Mouse (Mus musculus): Measurements from ENCODE around the gene A930033H14Rik.

Gene A930033H14Rik

GRCm38 (mm10) chr10:69237781-69238180, 24.9 kb upstream of the A930033H14Rik start:
- ATAC-seq (ENCODE audit: insufficient number of reproducible peaks, low FRiP score, low TSS enrichment): no peak

DNA sequence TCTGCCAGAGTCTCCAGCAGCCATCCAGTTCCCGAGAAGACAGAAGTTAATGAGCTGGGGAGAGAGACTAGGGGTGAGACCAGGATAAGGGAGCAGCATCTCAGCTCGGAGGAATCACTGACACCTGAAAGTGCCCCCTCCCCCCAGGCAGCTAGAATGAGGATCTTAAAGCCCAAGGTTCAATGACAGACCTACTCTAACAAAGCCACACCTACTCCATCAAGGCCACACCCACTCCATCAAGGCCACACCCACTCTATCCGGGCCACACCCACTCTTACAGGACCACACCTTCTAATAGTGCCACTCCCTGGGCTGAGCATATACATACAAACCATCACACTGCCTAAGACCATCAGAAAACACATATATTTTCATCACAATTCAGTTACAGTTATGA, 24.3 kb upstream of the A930033H14Rik start:
- no peak for ATAC-seq (ENCODE audit: insufficient number of reproducible peaks, low FRiP score, low TSS enrichment)

DNA sequence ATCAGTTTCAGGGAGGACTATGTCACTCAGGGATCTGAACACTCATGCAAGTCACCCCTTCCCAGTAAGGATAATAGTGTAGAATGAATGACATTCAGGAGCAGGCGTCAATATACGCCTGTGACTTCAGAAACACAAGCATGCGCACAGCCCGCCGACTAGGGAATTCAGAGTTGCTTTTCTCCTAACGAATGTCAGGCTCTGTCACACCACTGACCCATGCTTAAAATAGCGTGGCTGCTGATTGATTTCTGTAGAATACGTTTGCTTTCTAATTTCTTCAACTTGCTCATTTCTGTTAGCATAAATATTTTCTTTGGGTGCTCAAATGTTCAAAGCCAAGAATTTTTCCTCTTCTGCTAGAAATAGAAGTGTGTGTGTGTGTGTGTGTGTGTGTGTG, 13.1 kb upstream of the A930033H14Rik start:
- no peak for ATAC-seq (ENCODE audit: insufficient number of reproducible peaks, low FRiP score, low TSS enrichment)

GRCm38 (mm10) chr10:69225471-69225870, 12.6 kb upstream of the A930033H14Rik start:
- ATAC-seq (ENCODE audit: insufficient number of reproducible peaks, low FRiP score, low TSS enrichment): no peak

GRCm38 (mm10) chr10:69224276-69224675, 11.4 kb upstream of the A930033H14Rik start:
- no peak for ATAC-seq (ENCODE audit: insufficient number of reproducible peaks, low FRiP score, low TSS enrichment)

DNA sequence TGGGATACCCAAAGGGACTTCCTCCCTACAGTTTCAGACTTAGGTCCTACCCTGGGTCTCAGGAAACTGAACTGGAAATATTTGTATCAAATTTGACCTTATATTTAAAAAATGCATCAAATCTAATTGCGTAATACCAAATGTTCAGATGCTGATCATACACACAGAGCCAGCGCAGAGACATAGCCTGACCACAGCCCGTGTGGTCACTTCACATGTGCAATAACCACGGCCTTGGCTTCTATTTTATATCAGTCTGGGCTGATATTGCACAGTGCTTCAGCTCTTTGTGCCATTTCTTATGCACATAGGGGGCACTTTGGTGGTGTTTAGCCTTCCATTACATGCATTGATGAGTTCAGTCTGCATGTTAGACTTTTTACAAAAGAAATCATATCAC, 10.3 kb upstream of the A930033H14Rik start:
- no peak for ATAC-seq (ENCODE audit: insufficient number of reproducible peaks, low FRiP score, low TSS enrichment)

- ATAC-seq (ENCODE audit: insufficient number of reproducible peaks, low FRiP score, low TSS enrichment): no peak
These were observed 9.1 kb upstream of the A930033H14Rik start for GRCm38 (mm10) chr10:69221955-69222354.

- ATAC-seq (ENCODE audit: insufficient number of reproducible peaks, low FRiP score, low TSS enrichment): no peak
These were observed 8.2 kb upstream of the A930033H14Rik start for GRCm38 (mm10) chr10:69221148-69221547.

DNA sequence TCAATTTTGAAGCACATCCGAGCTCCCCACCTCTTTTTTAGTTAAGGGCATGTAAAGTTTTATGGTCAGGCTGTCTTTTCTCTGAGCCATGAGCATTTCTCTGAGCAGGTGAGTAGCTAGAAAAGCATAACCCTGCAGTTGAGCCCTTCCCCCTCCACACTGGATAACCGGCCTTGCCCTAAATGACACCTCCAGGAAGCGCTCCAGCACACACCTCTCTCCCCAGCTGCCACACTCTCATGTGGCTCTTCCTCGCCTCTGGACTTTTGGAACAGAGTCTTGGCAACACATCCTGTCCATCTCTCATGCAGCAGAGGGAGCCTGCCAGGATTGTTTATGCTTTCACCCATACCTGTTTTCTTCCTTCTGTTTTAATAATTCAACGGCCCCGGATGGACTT, 7.4 kb upstream of the A930033H14Rik start:
- ATAC-seq (ENCODE audit: insufficient number of reproducible peaks, low FRiP score, low TSS enrichment): no peak

GRCm38 (mm10) chr10:69219289-69219626, 6.4 kb upstream of the A930033H14Rik start:
- ATAC-seq (ENCODE audit: insufficient number of reproducible peaks, low FRiP score, low TSS enrichment): no peak

DNA sequence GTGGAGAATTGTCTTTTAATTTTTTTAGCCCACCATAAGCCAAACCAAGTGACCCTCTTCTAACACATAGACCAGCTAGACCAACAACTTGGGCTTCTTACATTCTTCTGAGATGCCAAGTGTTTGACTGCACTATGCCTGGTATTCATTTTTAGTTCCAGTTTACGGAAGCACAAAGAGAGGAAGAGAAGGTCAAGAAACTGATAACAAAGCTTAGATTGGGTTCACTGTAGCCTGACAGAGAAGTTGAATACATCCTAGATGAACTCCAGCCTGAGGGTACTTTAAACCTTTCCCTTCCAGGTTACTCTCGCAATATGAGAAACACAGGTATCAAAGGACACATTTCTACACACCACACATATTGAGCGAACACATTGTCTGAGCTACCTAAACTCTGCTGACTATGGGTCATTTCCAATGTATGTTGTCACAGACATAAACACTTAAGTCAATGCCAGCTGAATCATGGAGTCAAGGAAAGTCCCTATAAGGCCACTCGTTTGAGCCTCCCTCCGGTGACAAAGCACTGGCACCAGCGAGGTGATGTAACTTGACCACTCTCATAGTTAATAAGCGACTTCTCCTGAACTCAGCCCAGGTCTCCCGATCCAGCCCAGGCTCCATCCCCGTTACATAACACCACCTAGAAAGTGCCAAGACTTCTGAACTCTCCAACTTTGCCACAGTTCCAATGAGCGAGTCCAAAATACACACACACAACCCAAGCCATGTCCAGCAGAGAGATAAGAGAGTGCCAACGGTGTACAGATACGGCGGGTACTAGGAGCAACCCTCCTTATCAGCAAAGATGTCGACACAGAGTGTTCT, 5.8 kb upstream of the A930033H14Rik start:
- ATAC-seq (ENCODE audit: insufficient number of reproducible peaks, low FRiP score, low TSS enrichment): no peak

GRCm38 (mm10) chr10:69217127-69217690, 4.3 kb upstream of the A930033H14Rik start:
- ATAC-seq (ENCODE audit: insufficient number of reproducible peaks, low FRiP score, low TSS enrichment): no peak

DNA sequence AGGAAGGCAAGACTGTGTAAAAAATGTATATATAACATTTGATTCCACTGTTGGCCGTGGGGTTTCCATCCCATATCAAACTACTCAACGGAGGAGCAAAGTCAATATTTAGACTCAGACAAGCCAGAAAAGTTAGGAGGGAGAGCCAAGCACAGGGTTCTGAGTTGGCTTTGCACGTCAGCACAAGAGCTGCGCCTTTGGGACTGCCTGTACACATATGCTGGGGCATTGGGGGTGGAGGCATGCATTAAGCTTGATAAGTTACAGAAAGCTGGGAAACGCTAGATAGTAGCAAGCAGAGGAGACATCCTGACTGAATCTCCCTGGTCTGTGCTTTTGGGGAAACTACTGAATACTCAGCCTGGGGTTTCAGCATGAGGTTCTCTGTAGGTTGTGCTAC, 1.1 kb upstream of the A930033H14Rik start:
- no peak for ATAC-seq (ENCODE audit: insufficient number of reproducible peaks, low FRiP score, low TSS enrichment)

- 0 out of 2 replicates have a peak, but pooled peaks have one; percentile 1 for ATAC-seq (ENCODE audit: insufficient number of reproducible peaks, low FRiP score, low TSS enrichment)
These were observed 566 bp upstream of the A930033H14Rik start for GRCm38 (mm10) chr10:69213451-69213877.

DNA sequence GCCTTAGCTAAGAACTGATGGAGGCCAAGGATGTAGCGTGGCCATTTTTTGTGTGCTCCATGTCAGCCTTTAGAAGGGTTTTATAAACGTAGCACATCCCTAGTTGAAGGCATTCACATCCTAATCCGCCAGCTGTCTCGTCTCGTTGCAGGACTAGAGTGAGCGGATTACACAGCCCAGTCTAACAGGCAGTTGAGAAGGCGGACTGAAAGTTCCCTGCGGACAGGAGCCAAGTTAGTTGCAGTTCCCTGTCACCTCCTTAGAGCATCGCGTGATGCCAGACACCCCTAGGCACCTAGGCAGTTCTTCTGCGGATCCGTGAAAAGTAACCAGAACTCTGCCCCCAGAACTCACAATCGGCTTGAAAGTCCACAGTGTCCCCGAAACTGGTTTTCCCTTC, 922 bp downstream of the A930033H14Rik start:
- ATAC-seq (ENCODE audit: insufficient number of reproducible peaks, low FRiP score, low TSS enrichment): no peak

DNA sequence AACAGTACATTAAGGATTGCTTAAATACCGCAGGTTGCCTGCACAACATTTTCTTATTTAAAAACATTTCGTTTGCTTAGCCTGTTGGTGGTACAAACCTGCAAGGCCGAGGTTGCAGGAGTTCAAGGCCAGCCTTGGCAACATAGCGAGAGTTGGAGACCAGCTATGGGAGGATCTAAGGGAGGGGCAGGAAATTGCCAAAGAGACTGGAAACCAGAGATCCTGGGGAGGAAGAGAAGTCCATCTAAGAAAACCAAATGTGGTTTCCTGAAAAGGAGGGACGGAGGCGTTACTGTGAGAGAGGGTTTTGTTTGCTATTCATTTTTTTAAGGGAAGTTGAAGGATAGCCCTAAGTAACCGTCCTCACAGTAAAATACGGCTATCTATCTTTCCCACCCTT, 1.3 kb downstream of the A930033H14Rik start:
- ATAC-seq (ENCODE audit: insufficient number of reproducible peaks, low FRiP score, low TSS enrichment): no peak

- ATAC-seq (ENCODE audit: insufficient number of reproducible peaks, low FRiP score, low TSS enrichment): no peak
These were observed 2.2 kb downstream of the A930033H14Rik start for GRCm38 (mm10) chr10:69210659-69211058.

DNA sequence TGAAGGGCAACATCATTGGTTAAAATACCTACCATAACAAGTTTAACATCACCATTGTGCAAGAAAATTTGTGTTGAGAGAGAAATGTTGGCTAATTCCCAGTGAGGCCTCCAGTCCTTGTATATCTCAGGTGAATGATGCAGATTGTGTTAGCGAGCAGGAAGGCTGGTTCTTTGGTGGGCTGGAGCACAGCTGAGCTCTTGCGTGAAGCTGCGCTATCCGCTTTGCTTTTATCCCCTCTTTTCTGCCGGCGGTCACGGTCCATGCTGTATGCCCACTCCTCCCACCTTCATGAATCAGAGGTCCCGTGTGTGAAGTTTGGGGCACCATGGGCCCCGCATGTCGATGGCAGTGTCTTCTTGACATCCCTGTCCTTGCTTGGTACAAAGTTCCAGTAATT, 2.9 kb downstream of the A930033H14Rik start:
- no peak for ATAC-seq (ENCODE audit: insufficient number of reproducible peaks, low FRiP score, low TSS enrichment)

- ATAC-seq (ENCODE audit: insufficient number of reproducible peaks, low FRiP score, low TSS enrichment): no peak
These were observed 4.2 kb downstream of the A930033H14Rik start for GRCm38 (mm10) chr10:69208705-69209104.

DNA sequence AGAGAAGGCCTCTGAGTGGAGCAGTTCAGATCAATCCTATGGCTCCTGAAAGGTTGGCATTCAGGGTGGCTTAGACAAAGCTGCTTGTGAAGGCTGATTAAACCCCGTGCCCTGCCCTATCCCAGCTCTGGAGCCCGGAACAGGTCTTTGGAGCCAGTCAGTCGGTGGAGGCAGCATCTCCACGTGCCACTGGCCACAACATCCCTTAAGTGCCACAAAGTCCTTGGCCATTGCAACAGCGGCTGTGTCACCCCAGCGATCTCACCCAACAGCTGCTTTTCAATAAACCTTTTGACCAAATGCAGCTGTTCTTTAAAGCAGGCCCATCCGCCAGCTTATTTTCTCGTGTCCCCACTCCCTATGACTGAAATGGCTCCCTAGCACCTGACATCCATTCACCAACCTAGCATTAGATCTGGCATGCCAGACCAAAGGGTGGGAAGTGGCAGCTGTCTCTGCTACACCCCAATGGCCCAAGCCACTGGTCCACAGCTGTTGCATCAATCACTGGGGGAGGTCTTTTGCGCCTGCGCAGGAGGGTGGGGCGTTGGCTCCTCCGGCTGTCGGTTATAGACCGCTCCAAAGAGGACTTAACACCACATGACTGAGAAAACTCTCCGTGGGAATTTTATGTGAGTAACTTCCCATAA, 4.8 kb downstream of the A930033H14Rik start:
- no peak for ATAC-seq (ENCODE audit: insufficient number of reproducible peaks, low FRiP score, low TSS enrichment)

GRCm38 (mm10) chr10:69207481-69207880, 5.4 kb downstream of the A930033H14Rik start:
- no peak for ATAC-seq (ENCODE audit: insufficient number of reproducible peaks, low FRiP score, low TSS enrichment)

DNA sequence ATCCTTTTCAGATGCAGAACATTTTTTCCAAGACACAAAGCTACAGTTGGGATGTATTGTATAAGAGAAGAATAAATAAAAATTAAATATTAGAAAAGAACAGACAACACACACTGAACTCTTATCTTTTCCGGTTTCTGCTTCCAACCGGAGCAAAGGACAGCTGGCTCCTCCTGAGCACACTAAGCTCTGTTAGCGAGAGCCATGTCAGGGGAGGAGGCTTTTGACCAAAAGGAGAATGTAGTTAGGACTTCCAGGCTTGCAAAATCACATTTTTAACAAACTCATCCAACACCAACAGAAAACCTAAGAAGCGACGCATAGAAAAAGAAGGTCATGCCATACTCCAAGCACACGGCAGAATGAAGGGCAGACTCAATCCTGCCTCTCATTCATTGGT, 6.8 kb downstream of the A930033H14Rik start:
- ATAC-seq (ENCODE audit: insufficient number of reproducible peaks, low FRiP score, low TSS enrichment): no peak
